Mouse (Mus musculus) NIH3T3 (cell line): Measurements from ENCODE around the gene Auts2.

Source experiments
- DNase-seq: peaks from one replicate; pipeline ENCODE4 v3.0.0-alpha.2; 2012; ENCODE audit warnings: low read depth

The Auts2 gene

DNA sequence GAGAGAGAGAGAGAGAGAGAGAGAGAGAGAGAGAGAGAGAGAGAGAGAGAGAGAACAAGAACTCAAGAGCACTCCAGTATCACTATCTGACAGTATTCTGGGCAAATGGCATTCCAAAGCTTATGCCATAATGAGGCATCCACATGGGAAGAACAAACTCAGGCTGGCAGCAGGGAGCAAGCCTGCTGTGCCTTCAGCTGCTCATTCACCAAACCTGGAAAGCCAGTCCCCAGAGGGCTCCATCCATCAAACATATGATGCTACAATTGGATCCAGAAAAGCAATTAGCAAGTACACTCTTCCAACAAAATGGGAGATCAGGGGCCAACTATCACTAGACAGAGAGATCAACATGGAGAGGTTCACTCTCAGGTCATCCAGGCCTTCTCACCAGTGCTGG, 531.3 kb downstream of the Auts2 start:
- DNase-seq = no peak

DNA sequence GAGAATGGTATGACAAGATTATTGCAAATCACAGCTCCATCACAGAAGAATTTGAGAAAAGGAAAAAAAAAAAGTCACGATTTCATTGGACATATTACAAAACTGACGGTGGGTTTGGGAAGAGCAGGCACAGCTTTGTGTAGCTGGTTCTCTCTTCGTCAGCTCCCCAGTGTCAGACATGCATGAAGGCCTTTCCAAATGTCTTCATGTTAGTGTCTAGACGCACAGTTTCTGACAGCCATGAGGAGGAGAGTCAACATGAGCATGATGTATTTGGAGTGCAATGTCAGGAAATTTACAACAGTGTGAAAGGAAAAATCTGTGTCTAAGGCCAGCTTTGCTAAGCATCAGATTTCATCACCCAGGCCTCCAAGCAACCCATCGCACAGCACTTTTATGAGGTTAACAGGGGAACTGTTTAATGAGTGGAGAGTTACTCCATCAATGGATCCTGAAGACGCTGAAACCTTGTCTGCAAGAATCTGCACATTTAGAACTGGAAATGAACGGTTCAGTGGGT, 534.4 kb downstream of the Auts2 start:
- DNase-seq = no peak

DNA sequence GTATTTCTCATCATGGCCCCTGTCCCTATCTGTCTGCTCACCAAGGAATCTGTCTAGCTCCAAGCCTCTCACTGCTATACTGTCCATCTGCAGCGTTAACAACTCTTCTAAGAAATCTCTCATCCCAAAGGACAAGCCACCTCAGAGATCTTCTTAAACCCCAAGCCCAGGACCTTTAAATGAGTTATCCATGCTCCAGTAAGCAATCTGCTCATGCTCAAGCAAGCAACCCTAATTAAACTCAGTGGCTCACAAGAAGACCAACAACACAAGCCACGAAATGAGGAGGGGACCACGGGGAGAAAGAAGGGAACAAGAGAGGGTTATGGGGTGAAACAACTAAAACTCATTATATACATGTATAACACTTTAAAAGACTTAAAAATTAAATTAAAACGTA, 535.2 kb downstream of the Auts2 start:
- DNase-seq = no peak

DNA sequence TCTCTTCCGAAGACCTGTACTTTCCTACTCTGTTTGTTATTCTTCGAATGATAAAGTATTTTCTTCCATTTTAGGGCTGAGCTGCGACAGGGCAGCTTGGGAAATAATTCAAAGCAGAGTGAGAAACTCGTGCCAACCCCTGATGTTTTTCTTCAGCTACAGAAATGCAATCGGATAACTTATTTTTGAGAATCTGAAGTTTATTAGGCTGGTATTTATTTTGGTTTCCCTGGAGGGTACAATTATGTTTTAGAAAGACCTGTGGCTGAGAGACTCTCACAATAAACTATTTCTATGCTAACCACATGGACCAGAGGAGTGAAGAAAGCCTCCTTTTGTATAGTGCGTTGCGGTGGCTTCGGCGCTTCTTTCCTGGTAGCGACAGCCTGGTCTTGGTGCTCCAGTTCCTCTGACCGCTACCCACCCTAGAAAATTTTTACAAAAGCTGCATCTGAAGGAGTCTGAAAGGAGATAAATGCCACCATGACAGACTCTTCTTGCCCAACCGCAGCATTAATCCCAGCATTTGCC, 550.4 kb downstream of the Auts2 start:
- no peak for DNase-seq

DNA sequence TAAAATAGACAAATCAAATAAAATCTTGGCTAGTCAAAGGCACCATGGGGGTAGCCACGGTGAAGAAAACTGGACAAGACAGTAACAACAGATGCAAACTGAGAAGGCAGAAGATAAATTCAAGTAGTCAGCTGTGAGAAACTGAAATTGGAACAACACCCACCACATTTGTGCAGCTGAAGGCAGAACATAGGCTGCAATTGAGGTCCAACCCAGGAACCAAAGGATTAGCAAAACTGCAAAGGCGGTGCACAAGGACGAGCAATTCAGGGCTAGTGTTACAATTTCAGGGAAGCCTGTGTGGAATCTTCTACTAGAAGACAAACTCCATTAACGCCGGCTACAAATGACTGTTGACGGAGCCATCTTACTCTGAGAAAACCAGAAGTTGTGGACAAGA, 550.9 kb downstream of the Auts2 start:
- no peak for DNase-seq

DNA sequence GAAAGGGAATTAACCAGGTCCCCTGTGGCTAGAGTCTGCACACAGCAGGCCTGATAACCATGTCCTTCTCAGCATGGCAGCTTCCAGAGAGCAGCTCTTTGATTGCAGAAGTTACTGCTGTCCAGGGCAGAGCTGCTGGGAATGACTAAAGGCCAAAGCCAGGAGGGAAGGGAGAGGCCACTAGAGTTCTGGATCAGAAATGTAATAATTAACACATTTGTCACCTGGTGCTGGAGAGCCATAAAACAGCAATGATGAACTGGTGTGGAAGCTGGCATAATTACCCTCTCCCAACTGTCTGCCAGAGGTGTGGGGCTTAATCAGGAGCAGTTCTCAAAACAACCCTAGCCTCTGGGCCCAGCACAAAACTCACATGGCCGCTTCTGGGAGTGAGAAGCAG, 552.6 kb downstream of the Auts2 start:
- DNase-seq = no peak

DNA sequence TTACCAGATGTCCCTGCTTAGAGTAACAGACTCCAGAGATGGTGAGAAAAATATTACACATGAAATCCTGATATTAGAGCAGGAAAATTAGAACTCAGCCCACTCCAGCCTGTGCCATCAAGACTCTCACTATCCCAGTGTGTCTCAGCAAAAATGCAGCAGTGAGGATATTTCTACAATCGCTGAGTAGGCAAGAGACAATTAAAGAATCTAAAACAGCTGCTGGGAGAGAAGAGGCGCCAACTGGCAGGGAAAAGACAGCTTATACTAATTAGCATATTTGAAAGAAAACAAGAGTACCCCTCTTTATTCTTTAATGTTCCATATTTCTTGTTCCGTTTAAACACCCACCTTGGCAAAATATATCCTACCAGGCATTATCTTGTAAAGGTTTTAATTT, 561.7 kb downstream of the Auts2 start:
- DNase-seq = no peak

DNA sequence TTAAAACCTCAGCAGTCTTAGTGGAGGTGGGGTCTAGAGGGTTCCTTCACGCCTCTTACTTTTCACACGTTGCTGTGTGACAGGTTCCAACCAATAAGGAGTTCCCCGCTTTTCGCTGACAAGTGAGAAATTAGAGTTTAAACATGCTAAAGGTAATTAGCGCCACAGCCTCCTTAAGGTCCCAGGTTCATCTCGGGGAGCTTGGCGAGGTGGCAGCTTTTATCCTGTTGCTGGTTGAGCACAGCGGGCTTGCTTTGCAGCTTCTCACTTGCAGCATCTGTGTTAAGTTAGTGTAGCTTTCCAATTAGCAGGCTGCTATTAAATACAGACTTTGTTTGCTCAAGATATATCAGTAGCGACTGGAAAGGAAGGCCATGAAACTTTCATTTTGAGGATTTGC, 564.2 kb downstream of the Auts2 start:
- no peak for DNase-seq

DNA sequence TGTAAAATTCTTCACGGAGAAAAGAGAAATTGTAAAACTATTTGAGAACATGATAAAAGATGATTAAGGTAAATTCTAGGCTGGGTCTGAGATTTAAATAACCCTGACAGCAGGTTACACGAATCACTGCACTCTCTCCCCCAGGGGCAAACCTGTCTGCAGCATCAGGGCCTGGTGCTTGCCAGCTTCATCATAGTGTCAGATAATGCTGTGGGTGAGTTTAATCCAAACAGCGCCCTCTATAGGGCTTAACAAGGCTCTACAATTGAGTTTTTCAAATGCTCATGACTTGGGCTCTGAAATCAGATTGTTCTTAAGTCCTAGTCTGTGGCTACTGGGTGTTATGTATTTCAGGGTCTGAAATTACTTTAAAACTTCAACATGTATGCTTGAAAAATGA, 565.6 kb downstream of the Auts2 start:
- DNase-seq = no peak

DNA sequence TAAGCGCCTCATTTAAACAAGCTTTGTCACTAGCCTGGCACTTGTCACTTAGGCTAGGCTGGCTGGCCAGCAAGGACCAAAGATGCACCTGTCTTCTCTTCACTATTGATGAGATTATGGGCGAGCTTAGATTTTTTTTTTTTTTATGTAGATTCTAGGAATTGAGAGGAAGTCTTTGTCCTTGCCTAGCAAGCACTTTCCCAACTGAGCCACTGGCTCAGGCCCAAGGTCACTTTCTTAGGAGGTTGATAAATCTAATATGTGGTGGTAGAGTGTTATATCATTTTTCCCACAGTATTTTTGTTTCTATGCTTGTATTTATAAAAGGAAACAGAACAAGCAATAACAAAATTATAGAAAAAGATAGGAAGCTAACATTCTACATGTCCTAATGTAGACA, 571.2 kb downstream of the Auts2 start:
- no peak for DNase-seq

DNA sequence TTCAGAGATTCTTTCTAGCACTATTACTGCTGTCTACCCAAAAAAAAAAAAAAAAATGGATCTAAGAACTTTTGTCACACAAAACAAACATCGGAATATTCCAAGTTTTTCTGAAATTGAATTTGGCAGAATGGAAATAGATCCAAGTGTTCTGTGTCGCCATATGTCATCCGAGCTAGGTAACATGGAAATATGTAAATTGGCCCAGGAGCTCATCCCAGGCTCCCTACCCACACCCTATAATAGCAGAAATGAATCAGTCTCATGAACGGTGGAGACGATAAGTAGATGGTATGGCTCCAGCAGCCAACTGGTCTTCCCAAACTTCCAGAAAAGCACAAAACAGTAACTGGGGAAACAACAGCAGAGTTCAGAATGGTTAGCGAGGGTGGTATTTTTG, 577.6 kb downstream of the Auts2 start:
- no peak for DNase-seq

DNA sequence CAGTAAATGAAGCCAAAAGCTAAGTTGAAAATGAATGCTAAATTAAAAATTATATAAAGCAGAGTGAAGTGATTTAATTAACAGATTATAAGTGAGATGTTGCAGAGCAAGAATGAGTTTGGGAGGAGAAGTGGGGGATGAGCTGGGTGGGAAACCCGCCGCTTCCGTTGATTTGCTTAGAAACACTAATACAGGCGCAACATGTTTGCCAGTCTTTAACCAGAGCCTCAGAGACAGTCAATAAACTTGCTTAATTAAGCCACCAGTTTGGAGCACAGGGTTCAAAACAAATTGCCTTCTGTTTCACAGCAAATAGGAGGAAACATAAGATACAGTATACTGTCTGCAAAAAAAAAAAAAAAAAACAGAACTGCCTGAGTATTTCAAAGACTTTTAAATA, 579.6 kb downstream of the Auts2 start:
- DNase-seq = no peak

DNA sequence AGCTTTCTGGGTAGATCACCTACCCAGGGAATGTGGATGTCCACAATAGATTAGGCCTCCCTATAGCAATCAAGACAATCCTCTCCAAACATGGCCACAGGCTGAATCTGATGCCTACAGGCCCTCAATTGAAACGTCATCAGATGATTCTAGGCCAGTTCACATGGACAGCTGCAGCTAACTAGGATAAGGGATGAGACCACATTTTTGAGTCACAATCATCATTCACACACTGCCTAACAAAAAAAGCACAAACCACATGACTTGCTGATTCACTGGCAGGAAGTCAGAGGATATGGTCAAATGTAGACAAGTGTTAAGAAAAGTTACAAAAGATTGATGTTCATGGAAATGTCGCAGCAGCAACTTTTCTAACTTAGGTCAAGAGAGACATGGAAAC, 581.3 kb downstream of the Auts2 start:
- peak; percentile 7 for DNase-seq

DNA sequence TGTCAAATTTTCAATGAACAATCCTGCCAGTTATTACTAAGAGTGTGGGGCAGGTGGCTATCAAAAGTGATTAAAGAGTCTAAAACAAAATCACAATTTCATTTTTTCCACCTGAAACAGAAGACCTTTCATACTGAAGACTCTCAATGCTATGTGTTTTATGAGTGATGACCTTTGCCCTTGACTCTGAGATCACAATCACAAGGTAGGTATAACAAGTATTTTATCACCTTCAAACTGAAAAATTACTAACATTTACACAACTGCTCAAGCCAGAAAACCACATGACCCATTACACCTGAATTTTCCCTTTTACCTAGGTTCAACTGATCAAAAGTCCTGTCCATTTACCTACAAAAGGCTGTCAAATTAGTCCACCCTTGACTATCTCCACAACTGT, 582.7 kb downstream of the Auts2 start:
- no peak for DNase-seq

DNA sequence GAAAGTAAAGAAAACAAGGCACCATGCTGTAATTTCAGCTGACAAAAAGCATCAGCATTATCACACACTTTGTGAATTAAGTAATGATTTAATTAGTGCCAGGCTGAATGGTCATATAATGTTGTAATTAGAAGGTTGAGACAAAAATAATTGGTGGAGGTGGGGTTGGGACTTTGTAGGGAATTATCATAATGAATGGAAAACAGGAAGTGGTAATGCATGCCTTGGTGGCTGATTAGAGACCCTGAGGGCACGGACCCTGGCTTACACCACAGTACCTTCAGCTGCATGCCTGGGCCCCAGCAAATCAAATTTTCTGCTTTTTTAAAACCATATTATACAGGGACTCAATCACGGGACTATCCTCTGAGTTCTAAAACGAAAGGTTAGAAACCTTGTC, 586.1 kb downstream of the Auts2 start:
- DNase-seq = no peak

DNA sequence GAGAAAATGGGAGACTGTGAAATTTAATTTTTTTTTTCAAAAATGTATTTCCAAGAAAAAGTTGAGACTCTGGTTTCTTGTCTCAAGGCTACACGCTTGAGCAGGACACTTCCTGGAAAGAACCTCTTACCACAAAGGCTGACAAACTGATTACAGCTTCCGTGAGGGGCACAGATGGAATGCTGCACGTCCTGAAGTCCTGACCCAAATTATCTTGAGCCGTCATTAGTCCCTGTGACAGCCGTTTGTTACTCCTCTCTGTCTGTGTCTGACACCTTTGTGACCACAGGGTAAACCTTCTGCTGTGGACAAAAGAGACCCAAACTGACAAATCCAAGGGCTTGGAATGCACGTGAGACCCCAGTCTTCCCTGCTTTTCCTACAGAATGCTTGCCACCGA, 587.1 kb downstream of the Auts2 start:
- no peak for DNase-seq

DNA sequence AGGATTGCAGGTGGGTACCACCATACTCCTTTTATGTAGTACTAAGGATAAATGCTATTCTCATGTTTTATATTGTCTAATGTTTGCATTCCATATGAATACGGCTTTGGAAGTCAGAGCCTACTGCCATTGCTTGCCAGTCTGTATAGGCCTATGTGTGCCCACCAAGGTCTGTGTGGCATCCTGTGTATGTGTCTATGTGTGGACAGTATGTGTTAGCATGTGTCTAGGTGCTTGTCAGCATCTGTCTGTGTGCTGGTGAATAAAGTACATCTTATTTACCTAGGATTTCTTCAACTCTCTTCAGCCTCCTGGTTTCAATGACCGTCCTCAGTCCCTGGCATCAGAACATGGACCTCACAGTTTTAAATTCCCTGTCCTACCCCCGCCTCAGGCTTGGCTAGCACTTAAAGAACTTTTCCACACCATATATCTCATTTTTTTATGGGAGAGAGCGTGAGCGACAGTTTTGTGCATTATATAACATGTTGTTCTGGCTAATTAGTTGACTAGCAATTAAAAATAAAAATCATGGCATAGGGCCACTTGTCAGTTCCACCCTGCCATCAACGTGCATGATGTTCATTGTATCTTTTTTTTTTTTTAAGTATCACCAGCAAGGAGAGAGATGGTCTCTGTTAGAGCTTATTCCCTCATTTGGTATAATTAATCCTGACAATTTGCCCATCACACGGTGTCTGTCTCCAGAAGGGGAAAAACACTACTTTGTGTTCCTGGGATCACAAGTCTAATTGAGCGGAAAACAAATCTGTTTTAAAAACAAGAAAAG, 587.7 kb downstream of the Auts2 start:
- DNase-seq = no peak

DNA sequence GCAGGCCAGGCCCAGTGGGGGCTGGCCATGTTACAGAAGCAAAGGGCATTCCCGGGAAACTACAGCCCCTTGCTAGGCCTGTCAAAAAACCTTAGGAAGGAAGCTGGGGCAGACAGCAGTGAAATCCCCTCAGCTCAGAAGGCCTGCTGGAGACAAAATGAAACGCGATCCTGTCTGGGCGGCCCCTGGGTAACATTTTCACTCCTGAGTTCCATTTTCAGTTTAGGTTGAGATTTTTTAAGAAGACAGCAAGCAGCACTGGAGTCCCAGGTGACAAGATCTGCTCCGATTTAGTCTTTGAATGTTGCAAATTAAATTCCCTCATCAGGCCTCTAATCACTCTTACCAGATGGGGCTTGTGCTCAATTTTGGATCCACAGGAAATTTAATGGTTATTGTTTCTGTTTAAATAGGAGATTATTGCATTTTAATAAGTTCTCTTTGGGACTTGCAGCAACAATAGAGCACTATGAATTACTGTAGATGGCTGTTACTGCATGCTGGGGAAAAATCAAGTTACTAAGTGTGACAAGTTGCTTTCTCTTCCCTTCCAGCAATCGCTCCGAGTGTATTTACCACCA, 594.5 kb downstream of the Auts2 start:
- DNase-seq = no peak

DNA sequence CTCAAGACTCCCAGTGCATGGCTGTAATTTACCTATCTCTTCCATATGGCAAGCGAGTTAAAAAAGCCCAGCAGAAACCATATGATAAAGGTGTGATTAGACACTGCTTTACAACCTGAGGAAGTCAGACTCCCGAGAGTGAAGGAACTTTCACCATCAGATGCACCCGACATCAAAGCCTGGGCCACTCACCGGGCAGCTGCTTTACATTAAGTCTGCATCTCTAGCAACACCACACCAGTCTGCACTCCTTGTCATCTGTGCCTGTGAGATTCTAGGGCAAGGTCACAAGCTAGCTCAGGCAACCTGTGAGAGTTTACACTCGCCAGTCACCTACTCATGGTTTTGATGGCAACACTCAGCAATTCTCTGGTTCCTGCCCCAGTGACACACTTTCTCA, 596.3 kb downstream of the Auts2 start:
- DNase-seq = no peak

DNA sequence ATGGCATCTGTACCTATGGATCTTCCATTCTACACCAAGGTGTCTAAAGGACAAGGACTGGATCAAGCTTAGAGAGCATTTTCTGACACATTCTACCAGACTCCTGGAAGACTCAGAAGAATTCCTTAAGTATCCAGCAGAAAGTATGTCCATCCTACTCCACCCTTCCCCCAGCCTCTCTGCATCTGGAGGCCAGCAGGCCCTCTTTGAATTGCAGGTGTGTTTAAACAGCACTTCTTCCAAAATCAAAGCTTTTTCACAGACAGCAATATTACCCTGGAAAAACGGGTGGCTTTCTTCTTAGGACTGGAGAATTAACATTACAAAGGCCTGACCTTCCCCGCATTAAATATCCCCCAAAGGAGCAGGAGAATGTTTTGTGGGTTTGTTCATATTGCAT, 598.4 kb downstream of the Auts2 start:
- no peak for DNase-seq

DNA sequence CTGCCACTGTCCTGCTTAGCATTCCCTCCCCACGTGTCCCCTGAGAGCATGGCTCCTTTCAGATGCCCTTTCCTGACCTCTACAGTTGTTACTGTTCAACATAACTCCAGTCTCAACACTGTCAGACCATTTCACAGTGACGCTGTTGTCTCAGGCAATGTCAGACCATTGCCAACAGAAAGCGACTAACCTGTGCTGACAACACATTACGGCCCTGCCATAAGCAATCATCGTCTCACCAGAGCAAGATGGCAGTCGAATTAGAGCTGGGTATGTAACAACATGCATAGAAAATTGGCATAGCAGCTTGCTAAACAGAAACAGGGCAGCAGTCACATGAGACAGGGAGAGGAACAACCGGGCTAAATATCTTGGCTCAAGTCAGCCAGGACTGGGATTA, 614.4 kb downstream of the Auts2 start:
- DNase-seq = no peak

DNA sequence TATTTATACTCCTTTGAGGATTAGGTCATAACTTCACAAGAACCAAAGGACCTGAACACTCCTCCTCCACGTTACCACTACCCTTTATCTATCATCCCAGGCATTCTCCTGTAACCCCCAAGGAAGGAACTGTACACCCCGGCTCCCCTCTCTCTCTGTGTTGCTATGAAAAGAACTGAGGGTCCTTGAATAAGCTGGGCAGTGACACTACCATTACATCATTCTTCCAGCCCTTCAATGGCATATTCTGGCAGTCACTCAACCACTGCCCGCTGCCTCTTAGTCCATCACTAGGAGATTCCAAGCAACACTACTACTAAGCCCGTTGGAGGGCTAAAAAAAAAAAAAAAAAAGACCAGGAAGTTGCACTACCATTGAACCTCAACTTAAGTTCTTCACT, 620.4 kb downstream of the Auts2 start:
- DNase-seq = no peak

DNA sequence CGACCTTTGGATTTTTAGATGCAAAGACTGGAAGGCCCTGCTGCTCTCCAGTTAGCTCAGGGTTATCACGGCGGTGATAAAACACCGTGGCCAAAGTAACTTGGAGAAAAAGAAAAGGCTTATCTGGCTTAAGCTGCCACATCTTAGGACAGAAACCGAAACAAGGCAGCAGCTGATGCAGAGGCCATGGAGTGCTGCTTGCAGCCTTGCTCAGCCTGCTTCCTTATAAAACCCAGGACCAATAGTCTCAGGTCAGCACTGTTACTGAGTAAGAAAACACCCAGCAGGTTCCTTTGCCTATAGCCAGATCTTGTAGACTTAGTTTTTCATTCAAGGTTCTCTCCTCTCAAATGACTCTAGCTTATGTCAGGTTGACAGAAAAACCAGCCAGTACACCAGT, 621.0 kb downstream of the Auts2 start:
- DNase-seq = no peak
